Mouse (Mus musculus) bone marrow macrophage, adult 2 months (primary cell): ENCODE data around the gene Mrps6.

Experiments used
- CTCF ChIP-seq: IDR thresholded peaks from 2 replicates; pipeline ENCODE4 v1.5.1; 2012; ENCODE audit warnings: low read depth, mild to moderate bottlenecking, low read length, moderate library complexity
- POLR2A ChIP-seq: IDR thresholded peaks from 2 replicates; pipeline ENCODE4 v1.6.1; 2012; ENCODE audit warnings: mild to moderate bottlenecking, low read depth, low read length, borderline replicate concordance

- no peak for TF ChIP-seq POLR2A
- no peak for TF ChIP-seq CTCF
These were observed 6.7 kb downstream of the Mrps6 start for GRCm38 (mm10) chr16:92064801-92065200.
